Mouse (Mus musculus) neural tube, embryonic 13.5 days (tissue): ENCODE data around the gene Srrt. TPM values are rescaled to one million over a fixed set of nuclear protein-coding genes. Genes with fewer than 3 reads are reported as not detected.

Source experiments
- ATAC-seq: fragments of 200-750 bp; cut with Nextera tagmentation; 2 replicates; pipeline ENCODE4 v1.8.0; 2017; ENCODE audit warnings: low read depth, mild to moderate bottlenecking, moderate TSS enrichment, moderate library complexity
- H3K27ac ChIP-seq: fragments of 300-500 bp; sonication (generic); replicated peaks from 2 replicates; pipeline ENCODE4 v1.5.1; 2015; ENCODE audit warnings: moderate library complexity, mild to moderate bottlenecking, inconsistent platforms
- H3K27me3 ChIP-seq: fragments of 300-500 bp; sonication (generic); 2 replicates; pipeline ENCODE4 v1.6.1; 2015; ENCODE audit warnings: mild to moderate bottlenecking, inconsistent platforms
- H3K36me3 ChIP-seq: fragments of 300-500 bp; sonication (generic); 2 replicates; pipeline ENCODE4 v1.6.1; 2015; ENCODE audit warnings: mild to moderate bottlenecking, inconsistent platforms
- H3K4me1 ChIP-seq: fragments of 300-500 bp; sonication (generic); replicated peaks from 2 replicates; pipeline ENCODE4 v1.6.1; 2015; ENCODE audit warnings: inconsistent platforms
- H3K4me2 ChIP-seq: fragments of 300-500 bp; sonication (generic); 2 replicates; pipeline ENCODE4 v1.6.1; 2015; ENCODE audit warnings: inconsistent platforms, mild to moderate bottlenecking, moderate library complexity
- H3K4me3 ChIP-seq: fragments of 300-500 bp; sonication (generic); 2 replicates; pipeline ENCODE4 v1.5.1; 2015; ENCODE audit warnings: mild to moderate bottlenecking, inconsistent platforms
- H3K9ac ChIP-seq: fragments of 300-500 bp; sonication (generic); 2 replicates; pipeline ENCODE4 v1.6.1; 2015; ENCODE audit warnings: moderate library complexity, mild to moderate bottlenecking, inconsistent platforms
- H3K9me3 ChIP-seq: fragments of 300-500 bp; sonication (generic); 2 replicates; pipeline ENCODE4 v1.6.1; 2016; ENCODE audit warnings: inconsistent platforms
- WGBS: fragments of 180-500 bp; shearing (Covaris S2); methylation state at CpG from one replicate; pipeline ENCODE4 v1.1.7; 2015; 5-methylcytosine and 5-hydroxymethylcytosine counted together
- polyA plus RNA-seq: library from polyadenylated mRNA; unstranded; fragments of >200 nt; fragmentation: Nextera tagmentation; extraction: Ambion mirVana; gene quantifications from 2 replicates; pipeline ENCODE4 v1.2.1, GENCODE M21; 2015

Srrt gene
- polyA plus RNA-seq, 1 experiment from 2014 or later: 102 TPM

GRCm38 (mm10) chr5:137346388-137346787 lies 38.9 kb upstream of the Srrt start:
- no peak for ATAC-seq
- H3K27me3 ChIP-seq: peaks cover 30% of the 10 kb centered on the region
- 82% methylated on average over 1 of the region's 1 CpGs for WGBS
- H3K9ac ChIP-seq: no peak overlapping the region
- peaks cover 31% of the 10 kb centered on the region for H3K4me1 ChIP-seq
- no peak overlapping the region for H3K27ac ChIP-seq
- no peaks in the 10 kb centered on the region for H3K36me3 ChIP-seq
- H3K4me3 ChIP-seq: no peak overlapping the region
- no peak overlapping the region for H3K4me2 ChIP-seq
- no peaks in the 10 kb centered on the region for H3K9me3 ChIP-seq

DNA sequence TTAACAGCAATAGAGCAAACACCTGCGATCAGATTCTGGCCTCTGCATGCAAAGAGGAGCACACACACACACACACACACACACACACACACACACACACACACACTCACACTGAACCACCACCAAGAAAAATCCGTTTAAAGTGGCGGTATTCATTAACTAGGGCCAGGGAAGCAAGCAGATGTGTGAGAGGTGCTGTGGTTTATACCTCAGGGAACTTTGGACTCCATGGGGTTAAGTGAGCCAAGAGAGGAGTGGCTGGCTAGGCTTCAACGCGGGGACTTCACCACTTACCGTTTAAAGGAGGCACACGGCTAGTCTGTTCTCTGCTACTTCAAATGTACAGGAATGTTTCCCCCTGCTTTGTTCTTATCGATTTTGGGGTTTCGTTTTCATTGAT lies 38.3 kb upstream of the Srrt start:
- Histone ChIP-seq H3K4me2 (no peak overlapping the region), H3K9ac (no peak overlapping the region), H3K4me1 (peaks cover 26% of the 10 kb centered on the region), H3K9me3 (no peaks in the 10 kb centered on the region), H3K27me3 (peaks cover 27% of the 10 kb centered on the region), H3K36me3 (no peaks in the 10 kb centered on the region), H3K4me3 (no peak overlapping the region), H3K27ac (no peak overlapping the region)
- WGBS: 28% methylated on average over 9 of the region's 9 CpGs
- ATAC-seq: no peak

- Histone ChIP-seq H3K27me3 (peaks cover 9% of the 10 kb centered on the region), H3K9ac (no peak overlapping the region)
- no peak for ATAC-seq
These were observed 36.4 kb upstream of the Srrt start for GRCm38 (mm10) chr5:137343869-137344268.

DNA sequence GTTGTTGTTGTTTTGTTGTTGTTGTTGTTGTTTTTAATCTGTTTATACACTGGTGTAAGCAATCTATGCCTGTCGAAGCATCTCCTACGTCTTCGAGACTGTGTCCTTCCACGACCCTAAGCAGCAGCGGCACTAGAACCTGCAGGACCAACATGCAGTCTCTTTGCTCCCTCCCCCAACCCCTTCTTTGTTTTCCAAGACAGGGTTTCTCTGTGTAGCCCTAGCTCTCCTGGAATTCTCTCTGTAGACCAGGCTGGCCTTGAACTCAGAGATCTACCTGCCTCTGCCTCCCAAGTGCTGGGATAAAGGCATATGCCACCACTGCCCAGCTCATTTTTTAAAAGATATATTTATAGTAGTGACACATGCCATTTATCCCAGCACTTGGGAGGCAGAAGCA lies 35.9 kb upstream of the Srrt start:
- peaks cover 23% of the 10 kb centered on the region for H3K4me1 ChIP-seq
- no peaks in the 10 kb centered on the region for H3K36me3 ChIP-seq
- H3K27ac ChIP-seq: no peak overlapping the region
- H3K27me3 ChIP-seq: peaks cover 5% of the 10 kb centered on the region; the same call in 1 of the 2 replicates
- no peak for ATAC-seq
- H3K9ac ChIP-seq: no peak overlapping the region
- H3K9me3 ChIP-seq: no peaks in the 10 kb centered on the region
- H3K4me3 ChIP-seq: no peak overlapping the region
- no peak overlapping the region for H3K4me2 ChIP-seq
- WGBS: 92% methylated on average over 5 of the region's 5 CpGs

More at GRCm38 (mm10) chr5:137343869-137344268, 36.4 kb upstream of the Srrt start:
- Histone ChIP-seq H3K4me1 (peaks cover 23% of the 10 kb centered on the region), H3K27ac (no peak overlapping the region), H3K9me3 (no peaks in the 10 kb centered on the region), H3K36me3 (no peaks in the 10 kb centered on the region), H3K4me3 (no peak overlapping the region), H3K4me2 (no peak overlapping the region)

- no peaks in the 10 kb centered on the region for H3K9me3 ChIP-seq
- H3K4me3 ChIP-seq: no peak overlapping the region
- peaks cover 23% of the 10 kb centered on the region for H3K4me1 ChIP-seq
- 83% methylated on average over 7 of the region's 7 CpGs for WGBS
- H3K27ac ChIP-seq: no peak overlapping the region
- H3K4me2 ChIP-seq: no peak overlapping the region
- no peak for ATAC-seq
- 0 out of 2 replicates have a peak, but pooled peaks cover under 1% of the 10 kb centered on the region for H3K27me3 ChIP-seq
- H3K9ac ChIP-seq: no peak overlapping the region
- H3K36me3 ChIP-seq: no peaks in the 10 kb centered on the region
These were observed 35.0 kb upstream of the Srrt start for GRCm38 (mm10) chr5:137342407-137343012.

DNA sequence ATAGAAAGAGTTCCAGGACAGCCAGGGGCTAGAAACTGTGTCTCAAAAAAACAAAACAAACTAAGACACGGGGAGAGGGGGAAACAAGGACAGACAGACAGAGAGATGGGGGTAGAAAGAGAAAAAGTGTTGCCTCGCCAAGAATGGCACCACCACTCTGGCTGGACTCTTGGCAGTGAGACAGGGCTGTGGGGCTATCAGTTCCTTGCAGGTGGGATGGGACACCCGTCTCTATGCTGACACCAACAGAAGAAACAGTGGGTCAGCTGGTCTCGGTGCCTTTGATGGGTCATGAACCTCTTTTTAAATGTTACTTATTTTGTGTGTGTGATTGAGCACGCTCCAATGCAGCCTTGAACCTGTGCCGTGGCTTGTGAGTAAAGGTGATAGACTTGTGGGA lies 32.7 kb upstream of the Srrt start:
- Histone ChIP-seq H3K4me3 (0 out of 2 replicates have a peak overlapping the region, but pooled peaks have one; percentile 42), H3K9me3 (no peaks in the 10 kb centered on the region), H3K36me3 (no peaks in the 10 kb centered on the region), H3K4me2 (peak overlapping the region; percentile 83), H3K27ac (peak overlapping the region; percentile 83), H3K27me3 (no peaks in the 10 kb centered on the region; the same call in 1 of the 2 replicates), H3K4me1 (peaks cover 25% of the 10 kb centered on the region), H3K9ac (peak overlapping the region; percentile 74; the same call in 1 of the 2 replicates)
- WGBS: 72% methylated on average over 6 of the region's 6 CpGs
- no peak for ATAC-seq

GRCm38 (mm10) chr5:137339290-137339979 lies 32.0 kb upstream of the Srrt start:
- Histone ChIP-seq H3K36me3 (no peaks in the 10 kb centered on the region), H3K27ac (peak overlapping the region; percentile 83), H3K27me3 (no peaks in the 10 kb centered on the region; the same call in 1 of the 2 replicates), H3K4me3 (peak overlapping the region; percentile 42), H3K9me3 (no peaks in the 10 kb centered on the region), H3K4me1 (peaks cover 25% of the 10 kb centered on the region), H3K4me2 (peak overlapping the region; percentile 83), H3K9ac (peak overlapping the region; percentile 74)
- peak; percentile 68 for ATAC-seq
- WGBS: 8% methylated on average over 22 of the region's 22 CpGs

DNA sequence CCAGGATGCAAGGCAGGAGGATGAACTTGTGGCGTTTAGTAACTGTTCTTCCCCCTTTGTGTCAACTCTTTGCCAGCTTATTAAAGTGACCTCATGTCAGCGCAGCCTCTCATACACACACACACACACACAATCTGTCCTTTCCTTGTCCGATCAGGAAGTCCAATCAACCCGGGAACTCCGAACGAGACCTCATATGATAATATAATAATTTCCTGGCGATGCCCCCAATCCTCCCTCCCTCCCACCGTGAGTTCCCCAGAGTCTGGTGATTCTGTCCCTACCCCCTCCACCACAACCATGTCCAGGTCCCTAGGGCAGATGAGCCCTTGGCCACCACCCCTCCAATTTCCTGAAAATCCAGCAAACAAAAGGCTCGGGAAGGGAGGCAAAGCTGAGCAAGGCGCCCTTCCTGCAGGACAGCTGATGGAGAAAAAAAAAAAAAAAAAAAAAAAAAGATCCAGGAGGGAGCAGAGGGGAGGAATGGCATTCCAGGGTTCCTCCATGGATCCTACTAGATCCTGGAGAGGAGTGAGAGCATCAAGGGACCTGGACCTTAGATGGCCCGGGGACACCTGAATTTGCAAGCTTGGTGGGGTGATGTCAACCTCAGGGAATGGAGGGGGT lies 31.3 kb upstream of the Srrt start:
- Histone ChIP-seq H3K9me3 (no peaks in the 10 kb centered on the region), H3K4me2 (peak overlapping the region; percentile 83), H3K36me3 (no peaks in the 10 kb centered on the region), H3K4me1 (peaks cover 32% of the 10 kb centered on the region), H3K9ac (peak overlapping the region; percentile 74), H3K27ac (peak overlapping the region; percentile 83), H3K4me3 (peak overlapping the region; percentile 42), H3K27me3 (no peaks in the 10 kb centered on the region; the same call in 1 of the 2 replicates)
- ATAC-seq: peak; percentile 15; the same call in 1 of the 2 replicates
- 1% methylated on average over 11 of the region's 11 CpGs for WGBS

- Histone ChIP-seq H3K36me3 (no peaks in the 10 kb centered on the region), H3K9me3 (no peaks in the 10 kb centered on the region), H3K27ac (peak overlapping the region; percentile 83), H3K27me3 (no peaks in the 10 kb centered on the region; the same call in 1 of the 2 replicates), H3K4me1 (peaks cover 34% of the 10 kb centered on the region), H3K4me3 (peak overlapping the region; percentile 42), H3K4me2 (peak overlapping the region; percentile 83), H3K9ac (peak overlapping the region; percentile 74)
- ATAC-seq: peak; percentile 82
- WGBS: under 1% methylated on average over 19 of the region's 19 CpGs
These were observed 30.8 kb upstream of the Srrt start for GRCm38 (mm10) chr5:137338256-137338655.

DNA sequence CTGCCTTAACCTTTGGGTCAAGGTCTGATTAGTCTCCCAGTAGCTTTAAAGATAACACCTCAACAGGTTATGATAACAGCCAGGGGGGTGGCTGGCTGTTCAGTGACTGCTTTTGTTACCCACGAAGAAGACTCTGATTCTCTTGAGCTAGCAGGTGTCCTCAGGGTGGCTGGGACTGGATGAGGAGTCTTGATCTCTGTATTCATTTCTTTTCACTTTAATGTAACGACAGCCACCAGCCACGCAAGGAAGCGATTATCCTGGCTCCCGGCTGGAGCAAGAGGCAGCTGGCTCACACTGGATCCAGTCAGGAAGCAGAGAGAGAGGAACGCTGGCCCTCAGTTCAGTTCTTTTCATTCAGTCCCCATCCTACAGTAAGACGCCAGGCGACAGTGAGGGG lies 29.7 kb upstream of the Srrt start:
- H3K36me3 ChIP-seq: no peaks in the 10 kb centered on the region
- H3K4me3 ChIP-seq: no peak overlapping the region
- no peak overlapping the region for H3K9ac ChIP-seq
- no peak overlapping the region for H3K27ac ChIP-seq
- H3K27me3 ChIP-seq: no peaks in the 10 kb centered on the region; the same call in 1 of the 2 replicates
- ATAC-seq: no peak
- H3K9me3 ChIP-seq: no peaks in the 10 kb centered on the region
- H3K4me2 ChIP-seq: no peak overlapping the region
- peaks cover 45% of the 10 kb centered on the region for H3K4me1 ChIP-seq
- 66% methylated on average over 8 of the region's 8 CpGs for WGBS

GRCm38 (mm10) chr5:137335066-137335465 lies 27.6 kb upstream of the Srrt start:
- no peak overlapping the region for H3K9ac ChIP-seq
- no peak overlapping the region for H3K4me2 ChIP-seq
- H3K27ac ChIP-seq: no peak overlapping the region
- H3K4me3 ChIP-seq: no peak overlapping the region
- WGBS: 76% methylated on average over 6 of the region's 6 CpGs
- ATAC-seq: no peak
- H3K27me3 ChIP-seq: no peaks in the 10 kb centered on the region; the same call in 1 of the 2 replicates
- H3K4me1 ChIP-seq: peaks cover 48% of the 10 kb centered on the region
- H3K36me3 ChIP-seq: no peaks in the 10 kb centered on the region
- no peaks in the 10 kb centered on the region for H3K9me3 ChIP-seq

GRCm38 (mm10) chr5:137334317-137334716 lies 26.8 kb upstream of the Srrt start:
- no peaks in the 10 kb centered on the region; the same call in 1 of the 2 replicates for H3K27me3 ChIP-seq
- WGBS: 55% methylated on average over 10 of the region's 10 CpGs
- no peak overlapping the region for H3K9ac ChIP-seq
- peak overlapping the region; percentile 65 for H3K4me3 ChIP-seq
- no peak for ATAC-seq
- H3K36me3 ChIP-seq: no peaks in the 10 kb centered on the region; the same call in 1 of the 2 replicates
- H3K4me2 ChIP-seq: peak overlapping the region; percentile 92
- no peak overlapping the region for H3K27ac ChIP-seq
- H3K9me3 ChIP-seq: no peaks in the 10 kb centered on the region
- H3K4me1 ChIP-seq: peaks cover 40% of the 10 kb centered on the region
